8 mouse cellular contexts compared by ENCODE assay signal in genomic region chr9:75197297-75197696, GRCm38 (mm10). TPM values are rescaled to one million over a fixed set of nuclear protein-coding genes. Genes with fewer than 3 reads are reported as not detected.
DNase-seq lines count a peak whose midpoint lies in the region; ATAC-seq lines count a peak whose summit lies in the region.

No protein-coding gene starts in this region.

- no peak overlapping the region for H3K4me2 ChIP-seq in hindbrain, embryonic 15.5 days
- H3K4me2 ChIP-seq in midbrain, embryonic 16.5 days (ENCODE audit: low read length) = no peak overlapping the region

- no peak overlapping the region for H3K4me3 ChIP-seq in hindbrain, embryonic 15.5 days
- no peak overlapping the region for H3K4me3 ChIP-seq in midbrain, embryonic 16.5 days (ENCODE audit: low read depth, low read length)

- DNase-seq in heart, postnatal 10 days = peak; percentile 38 to 43
- no peak for DNase-seq in heart, adult 8-10 months (ENCODE audit: low spot score)
- peak; percentile 9 for DNase-seq in thymus, postnatal 14 days
- DNase-seq in thymus, adult 18-20 months = no peak
- peak; percentile 80 for DNase-seq in cerebellum, postnatal 14 days

- no peaks in the 10 kb centered on the region for H3K4me1 ChIP-seq in hindbrain, embryonic 15.5 days (replicated peaks)
- H3K4me1 ChIP-seq in midbrain, embryonic 16.5 days (ENCODE audit: control insufficient read depth, insufficient read depth, low read length) = no peaks in the 10 kb centered on the region

- no peak overlapping the region for H3K9ac ChIP-seq in hindbrain, embryonic 15.5 days
- H3K9ac ChIP-seq in midbrain, embryonic 16.5 days (ENCODE audit: low read depth, low read length) = 0 out of 2 replicates have a peak overlapping the region, but pooled peaks have one; percentile 39

- H3K27ac ChIP-seq in hindbrain, embryonic 15.5 days (replicated peaks) = 0 out of 2 replicates have a peak overlapping the region, but pooled peaks have one; percentile 44
- H3K27ac ChIP-seq in midbrain, embryonic 16.5 days (ENCODE audit: low read length) = no peak overlapping the region

- no peaks in the 10 kb centered on the region for H3K9me3 ChIP-seq in hindbrain, embryonic 15.5 days
- no peaks in the 10 kb centered on the region for H3K9me3 ChIP-seq in midbrain, embryonic 16.5 days (replicated peaks; ENCODE audit: control insufficient read depth, low read length, poor library complexity, severe bottlenecking)

- peaks cover 48% of the 10 kb centered on the region for H3K36me3 ChIP-seq in hindbrain, embryonic 15.5 days
- H3K36me3 ChIP-seq in midbrain, embryonic 16.5 days (ENCODE audit: control insufficient read depth, insufficient read depth, low read length) = peaks cover 16% of the 10 kb centered on the region

- 44% methylated on average over 6 of the region's 6 CpGs for WGBS in hindbrain, embryonic 15.5 days
- WGBS in midbrain, embryonic 16.5 days = 44% methylated on average over 6 of the region's 6 CpGs

- 0 out of 2 replicates have a peak, but pooled peaks have one; percentile 19 for ATAC-seq in hindbrain, embryonic 15.5 days (ENCODE audit: low FRiP score, low read depth)
- peak; percentile 83 for ATAC-seq in midbrain, embryonic 16.5 days
- ATAC-seq in granulocyte monocyte progenitor cell, adult 5-6 weeks (replicated peaks; ENCODE audit: poor library complexity, severe bottlenecking) = no peak

- intact Hi-C loops in heart, postnatal 10 days (cut with DNase I) = loop anchor here (5.0 kb wide), 2 partner anchors 145 to 290 kb away; no protein-coding TSS in a partner anchor

- no peaks in the 10 kb centered on the region for H3K27me3 ChIP-seq in hindbrain, embryonic 15.5 days
- H3K27me3 ChIP-seq in midbrain, embryonic 16.5 days (ENCODE audit: control insufficient read depth, insufficient read depth, low read depth, low read length) = no peaks in the 10 kb centered on the region

RNA-seq across cellular contexts. Expression of gene Myo5c, which starts 34.5 kb away (rescaled TPM):
- 1 to 10 TPM; 3.4 to 4.9 TPM for total RNA-seq in heart, postnatal 10 days (2021)
- 1 to 10 TPM; 3.8 to 7.2 (median 5.3) TPM for total RNA-seq in heart, adult 8-10 months (2022)
- 0.28 and 0.54 TPM in 2 replicates for polyA plus RNA-seq in hindbrain, embryonic 15.5 days (2015; fragmentation: Nextera tagmentation; extraction: Ambion mirVana)
- 0.26 and 0.53 TPM in 2 replicates for polyA plus RNA-seq in midbrain, embryonic 16.5 days (2015; fragmentation: Nextera tagmentation; extraction: Ambion mirVana)
- total RNA-seq in granulocyte monocyte progenitor cell, adult 5-6 weeks (2014; fragmentation: Nextera tagmentation) = not detected in 2 replicates
- not detected in 2 replicates for total RNA-seq in granulocyte monocyte progenitor cell, adult 5-6 weeks (2017)

Comparison
In these comparisons a context has a peak if more than half of its experiments do, and no peak if none do; other contexts are left out.
1. DNase-seq: peak in heart, postnatal 10 days (2 of 2), thymus, postnatal 14 days (single experiment) and cerebellum, postnatal 14 days (2 of 2); none in heart, adult 8-10 months (single experiment) and thymus, adult 18-20 months (0 of 2).
2. RNA of gene Myo5c, which starts 34.5 kb away (total RNA-seq): 3.8 to 7.2 TPM in heart, adult 8-10 months and 3.4 to 4.9 TPM in heart, postnatal 10 days; not detected in granulocyte monocyte progenitor cell, adult 5-6 weeks; every median in the first group is over 4 times any median in the second.